Mouse (Mus musculus) left cerebral cortex, postnatal 10 days (tissue): ENCODE measurements around the gene Plcd1. TPM values are rescaled to one million over a fixed set of nuclear protein-coding genes. Genes with fewer than 3 reads are reported as not detected.
A peak's percentile ranks its signal among the peaks of the same experiment; 100 is the strongest.

Experiments
- DNase-seq, 2 experiments: peaks; one replicate each; pipeline ENCODE4 v3.0.0; 2021 to 2022; ENCODE audit warnings: low spot score in 2 of 2, mixed read lengths in 1 of 2; ENCODE audit errors: extremely low spot score in 1 of 2
- intact Hi-C: fragments of 180-260 bp; cut with DNase I; formaldehyde crosslinking; loops from one replicate; pipeline ENCODE4 v1.15.1; 2025
- total RNA-seq, 2 experiments: library from RNA; stranded (reverse); gene quantifications; 2 replicates each; pipeline ENCODE4 v1.2.3; 2021

Gene Plcd1
- total RNA-seq, 2 experiments from 2014 or later, result 10.1 to 11.9 TPM

GRCm38 (mm10) chr9:119092473-119093418 lies 556 bp downstream of the Plcd1 start:
- intact Hi-C loops, result no loop called here
- peak in 1 of 2 experiments; percentile 60 for DNase-seq

- intact Hi-C loops, result no loop called here
- no peak for DNase-seq
Observed at GRCm38 (mm10) chr9:119091581-119092310, 1.6 kb downstream of the Plcd1 start.

- intact Hi-C loops, result no loop called here
Observed at GRCm38 (mm10) chr9:119090462-119090861, 2.8 kb downstream of the Plcd1 start.

GRCm38 (mm10) chr9:119089437-119089836 lies 3.9 kb downstream of the Plcd1 start:
- no peak for DNase-seq

More at GRCm38 (mm10) chr9:119090462-119090861, 2.8 kb downstream of the Plcd1 start:
- no peak for DNase-seq

GRCm38 (mm10) chr9:119088148-119088801 lies 5.0 kb downstream of the Plcd1 start:
- intact Hi-C loops, result no loop called here
- peak; percentile 42 to 84 for DNase-seq

More at GRCm38 (mm10) chr9:119089437-119089836, 3.9 kb downstream of the Plcd1 start:
- intact Hi-C loops, result no loop called here

GRCm38 (mm10) chr9:119087309-119087708 lies 6.0 kb downstream of the Plcd1 start:
- intact Hi-C loops, result no loop called here

GRCm38 (mm10) chr9:119086451-119086850 lies 6.9 kb downstream of the Plcd1 start:
- no peak for DNase-seq
- intact Hi-C loops, result no loop called here

More at GRCm38 (mm10) chr9:119087309-119087708, 6.0 kb downstream of the Plcd1 start:
- no peak for DNase-seq

- no peak for DNase-seq
- intact Hi-C loops, result no loop called here
Observed at GRCm38 (mm10) chr9:119083966-119084365, 9.3 kb downstream of the Plcd1 start.

GRCm38 (mm10) chr9:119082656-119083430 lies 10.5 kb downstream of the Plcd1 start:
- DNase-seq, result no peak
- intact Hi-C loops, result no loop called here

GRCm38 (mm10) chr9:119082039-119082438 lies 11.3 kb downstream of the Plcd1 start:
- DNase-seq, result peak in 1 of 2 experiments; percentile 77
- intact Hi-C loops, result no loop called here

- intact Hi-C loops, result no loop called here
- DNase-seq, result no peak
Observed at GRCm38 (mm10) chr9:119080040-119080675, 13.1 kb downstream of the Plcd1 start.

- no peak for DNase-seq
- intact Hi-C loops, result no loop called here
Observed at GRCm38 (mm10) chr9:119075685-119076084, 17.6 kb downstream of the Plcd1 start.

- intact Hi-C loops, result no loop called here
- peak in 1 of 2 experiments; percentile 72 for DNase-seq
Observed at GRCm38 (mm10) chr9:119073184-119073895, 20.0 kb downstream of the Plcd1 start.

GRCm38 (mm10) chr9:119071786-119072185 lies 21.5 kb downstream of the Plcd1 start:
- DNase-seq, result no peak
- intact Hi-C loops, result no loop called here

- intact Hi-C loops, result no loop called here
- DNase-seq, result no peak
Observed at GRCm38 (mm10) chr9:119070173-119070825, 23.0 kb downstream of the Plcd1 start.

- intact Hi-C loops, result loop anchor here (10.0 kb wide), 1 partner anchor 473 kb away; no protein-coding TSS in a partner anchor
- DNase-seq, result no peak
Observed at GRCm38 (mm10) chr9:119068266-119068665, 25.0 kb downstream of the Plcd1 start.

GRCm38 (mm10) chr9:119067601-119068000 lies 25.7 kb downstream of the Plcd1 start:
- DNase-seq, result peak; percentile 69 to 82
- intact Hi-C loops, result loop anchor here (2.0 to 10.0 kb wide), 2 partner anchors 147 to 473 kb away; no protein-coding TSS in a partner anchor
